Mouse (Mus musculus): ENCODE measurements around the gene Pim3. TPM values are rescaled to one million over a fixed set of nuclear protein-coding genes. Genes with fewer than 3 reads are reported as not detected.
"Not testable (repeated sequence)": the region's sequence is repeated elsewhere in the genome, so short reads cannot be mapped to it uniquely, and the experiment has no call there.

Pim3 gene
- 34.5 and 37.4 TPM in 2 replicates for polyA plus RNA-seq (2014; fragmentation: Nextera tagmentation; extraction: Ambion mirVana)

DNA sequence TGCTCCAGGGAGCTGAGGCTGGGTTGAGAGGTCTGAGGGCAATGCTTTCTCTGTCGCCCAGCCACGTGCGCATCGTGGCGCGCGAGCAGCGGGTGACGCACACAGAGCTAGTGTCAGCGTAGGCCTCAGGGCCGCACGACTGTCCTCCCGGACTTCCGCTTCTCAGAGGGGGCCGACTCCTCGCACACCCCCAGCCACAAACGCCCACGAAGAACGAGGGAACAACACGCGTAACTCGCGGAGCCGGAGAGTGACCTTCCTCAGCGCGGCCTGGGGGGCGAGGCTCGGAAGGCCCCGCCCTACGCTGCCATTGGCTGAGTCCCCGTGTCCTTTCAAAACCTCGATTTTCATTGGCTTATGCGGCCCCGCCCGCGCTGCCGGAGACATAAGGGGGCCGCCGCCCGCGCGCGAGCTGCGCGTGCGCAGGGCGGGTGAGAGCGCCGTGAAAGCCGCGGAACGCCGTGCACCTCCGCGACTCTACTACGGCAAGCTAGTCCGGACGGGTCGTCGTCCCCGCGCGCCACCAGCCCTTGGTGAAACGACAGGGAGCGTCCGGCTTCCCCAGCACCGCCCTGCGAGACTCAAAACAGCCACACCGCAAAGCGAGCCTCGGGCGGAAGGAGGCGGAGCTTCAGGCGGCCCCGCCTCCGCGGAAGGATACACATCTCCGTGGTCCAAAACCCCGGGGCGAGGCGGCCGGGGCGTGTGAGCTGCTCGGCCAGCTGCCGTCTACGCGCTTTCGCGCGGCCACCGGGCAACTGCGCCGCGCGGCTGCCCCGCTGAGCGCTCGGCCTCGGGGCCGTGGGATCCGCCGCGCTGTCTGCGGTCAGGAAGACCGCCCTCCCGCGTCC, at the start of gene Pim3:
TSS of gene Pim3 (plus strand) at position 415 of the 851 bp plus-strand sequence.
- H3K27ac ChIP-seq (replicated peaks; ENCODE audit: low read depth, low read length), result peak within 1 kb of the TSS; percentile 91
- H3K27me3 ChIP-seq (ENCODE audit: control insufficient read depth, insufficient read depth, low read length), result no peaks in the 10 kb centered on the region
- peak within 1 kb of the TSS; percentile 87 for H3K9ac ChIP-seq (replicated peaks; ENCODE audit: low read length)
- no peaks in the 10 kb centered on the region for H3K9me3 ChIP-seq (replicated peaks; ENCODE audit: control insufficient read depth, low read length)
- H3K36me3 ChIP-seq (replicated peaks; ENCODE audit: control insufficient read depth, insufficient read depth, low read depth, low read length), result peaks cover 3% of the 10 kb centered on the region
- WGBS, result under 1% methylated on average over 102 of the region's 107 CpGs
- DNase-seq (ENCODE audit: low spot score) (peak; percentile 97), ATAC-seq (replicated peaks; ENCODE audit: insufficient number of reproducible peaks, low FRiP score, low TSS enrichment, low read depth) (peak; percentile 71)
- peak within 1 kb of the TSS; percentile 91 for H3K4me3 ChIP-seq (ENCODE audit: low read depth, low read length)
- H3K4me2 ChIP-seq (ENCODE audit: low read depth, low read length), result peak within 1 kb of the TSS; percentile 97
- H3K4me1 ChIP-seq (ENCODE audit: control insufficient read depth, insufficient read depth, low read length), result peaks cover 7% of the 10 kb centered on the region; the same call in 1 of the 2 replicates

DNA sequence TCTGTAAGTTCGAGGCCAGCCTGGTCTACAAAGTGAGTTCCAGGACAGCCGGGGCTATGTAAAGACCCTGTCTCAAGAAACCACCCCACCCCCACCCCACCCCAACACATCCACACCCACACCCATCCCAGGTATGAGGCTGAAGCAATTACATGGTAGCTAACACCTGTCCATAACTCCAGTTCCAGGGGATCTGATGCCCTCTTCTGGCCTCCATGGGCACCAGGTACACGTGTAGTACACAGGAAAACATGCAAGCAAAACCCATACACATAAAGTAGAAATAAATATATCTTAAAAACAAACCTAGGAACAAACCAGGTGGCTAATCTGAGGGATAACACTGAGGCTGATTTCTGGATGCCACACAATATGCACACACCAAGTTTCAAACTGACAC, 48.7 kb upstream of the Pim3 start:
- Histone ChIP-seq H3K4me1 (ENCODE audit: control insufficient read depth, insufficient read depth, low read length) (no peaks in the 10 kb centered on the region), H3K9me3 (replicated peaks; ENCODE audit: control insufficient read depth, low read length) (no peaks in the 10 kb centered on the region), H3K27ac (replicated peaks; ENCODE audit: low read depth, low read length) (no peak overlapping the region), H3K9ac (replicated peaks; ENCODE audit: low read length) (no peak overlapping the region), H3K4me3 (ENCODE audit: low read depth, low read length) (no peak overlapping the region), H3K27me3 (ENCODE audit: control insufficient read depth, insufficient read depth, low read length) (no peaks in the 10 kb centered on the region), H3K4me2 (ENCODE audit: low read depth, low read length) (no peak overlapping the region), H3K36me3 (replicated peaks; ENCODE audit: control insufficient read depth, insufficient read depth, low read depth, low read length) (no peaks in the 10 kb centered on the region; the same call in 1 of the 2 replicates)
- DNase-seq (ENCODE audit: low spot score) (no peak), ATAC-seq (replicated peaks; ENCODE audit: insufficient number of reproducible peaks, low FRiP score, low TSS enrichment, low read depth) (no peak)
- 90% methylated on average over 3 of the region's 3 CpGs for WGBS

DNA sequence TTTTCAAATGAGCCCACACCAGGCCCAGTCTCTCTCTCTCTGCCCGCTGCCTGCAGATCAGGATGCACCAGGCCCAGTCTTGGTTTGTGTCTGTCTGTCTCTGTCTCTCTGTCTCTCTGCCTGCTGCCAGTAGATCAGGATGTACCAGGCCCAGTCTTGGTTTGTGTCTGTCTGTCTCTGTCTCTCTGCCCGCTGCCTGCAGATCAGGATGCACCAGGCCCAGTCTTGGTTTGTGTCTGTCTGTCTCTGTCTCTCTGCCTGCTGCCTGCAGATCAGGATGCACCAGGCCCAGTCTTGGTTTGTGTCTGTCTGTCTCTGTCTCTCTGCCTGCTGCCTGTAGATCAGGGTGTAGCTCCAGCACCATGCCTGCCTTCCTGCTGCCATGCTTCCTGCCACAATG, 48.1 kb upstream of the Pim3 start:
- H3K36me3 ChIP-seq (replicated peaks; ENCODE audit: control insufficient read depth, insufficient read depth, low read depth, low read length); H3K9me3 ChIP-seq (replicated peaks; ENCODE audit: control insufficient read depth, low read length); ATAC-seq (replicated peaks; ENCODE audit: insufficient number of reproducible peaks, low FRiP score, low TSS enrichment, low read depth); H3K9ac ChIP-seq (replicated peaks; ENCODE audit: low read length); H3K4me2 ChIP-seq (ENCODE audit: low read depth, low read length); H3K27me3 ChIP-seq (ENCODE audit: control insufficient read depth, insufficient read depth, low read length); H3K27ac ChIP-seq (replicated peaks; ENCODE audit: low read depth, low read length); DNase-seq (ENCODE audit: low spot score); H3K4me3 ChIP-seq (ENCODE audit: low read depth, low read length); H3K4me1 ChIP-seq (ENCODE audit: control insufficient read depth, insufficient read depth, low read length): not testable (repeated sequence)
- 94% methylated on average over 2 of the region's 2 CpGs for WGBS

DNA sequence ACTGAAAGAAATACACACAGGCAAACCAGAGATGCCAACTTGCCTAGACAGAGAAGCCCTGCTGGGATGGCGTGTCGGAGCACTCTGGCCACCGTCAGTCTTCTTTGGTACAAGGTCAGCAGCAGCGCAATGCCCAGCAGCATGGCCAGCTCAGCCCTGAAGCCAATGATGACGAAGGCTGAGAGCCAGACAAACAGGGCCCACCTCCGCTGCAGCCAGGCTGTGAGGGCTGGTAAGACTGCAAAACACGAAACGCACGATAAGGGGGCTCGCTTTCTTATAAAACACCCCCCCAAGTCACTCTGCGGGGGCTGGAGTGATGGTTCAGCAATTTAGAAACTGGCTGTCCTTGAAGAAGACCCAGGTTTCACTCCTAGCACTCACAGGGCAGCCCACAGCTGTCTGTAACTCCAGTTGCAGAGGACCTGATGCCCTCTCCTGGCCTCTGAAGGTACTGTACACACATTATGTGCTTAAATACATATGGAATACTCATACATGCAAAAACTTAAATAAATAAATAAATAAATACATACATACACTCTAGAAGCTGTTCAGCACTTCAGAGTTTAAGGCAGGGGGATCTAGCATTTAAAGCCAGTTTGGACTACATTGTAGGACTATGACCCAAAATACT, 47.5 kb upstream of the Pim3 start:
- 95% methylated on average over 11 of the region's 11 CpGs for WGBS
- H3K27me3 ChIP-seq (ENCODE audit: control insufficient read depth, insufficient read depth, low read length), result no peaks in the 10 kb centered on the region
- H3K4me2 ChIP-seq (ENCODE audit: low read depth, low read length), result no peak overlapping the region
- H3K27ac ChIP-seq (replicated peaks; ENCODE audit: low read depth, low read length), result no peak overlapping the region
- no peak overlapping the region for H3K9ac ChIP-seq (replicated peaks; ENCODE audit: low read length)
- ATAC-seq (replicated peaks; ENCODE audit: insufficient number of reproducible peaks, low FRiP score, low TSS enrichment, low read depth) (no peak), DNase-seq (ENCODE audit: low spot score) (no peak)
- no peaks in the 10 kb centered on the region for H3K36me3 ChIP-seq (replicated peaks; ENCODE audit: control insufficient read depth, insufficient read depth, low read depth, low read length)
- H3K4me1 ChIP-seq (ENCODE audit: control insufficient read depth, insufficient read depth, low read length), result no peaks in the 10 kb centered on the region
- H3K4me3 ChIP-seq (ENCODE audit: low read depth, low read length), result no peak overlapping the region
- no peaks in the 10 kb centered on the region for H3K9me3 ChIP-seq (replicated peaks; ENCODE audit: control insufficient read depth, low read length)

DNA sequence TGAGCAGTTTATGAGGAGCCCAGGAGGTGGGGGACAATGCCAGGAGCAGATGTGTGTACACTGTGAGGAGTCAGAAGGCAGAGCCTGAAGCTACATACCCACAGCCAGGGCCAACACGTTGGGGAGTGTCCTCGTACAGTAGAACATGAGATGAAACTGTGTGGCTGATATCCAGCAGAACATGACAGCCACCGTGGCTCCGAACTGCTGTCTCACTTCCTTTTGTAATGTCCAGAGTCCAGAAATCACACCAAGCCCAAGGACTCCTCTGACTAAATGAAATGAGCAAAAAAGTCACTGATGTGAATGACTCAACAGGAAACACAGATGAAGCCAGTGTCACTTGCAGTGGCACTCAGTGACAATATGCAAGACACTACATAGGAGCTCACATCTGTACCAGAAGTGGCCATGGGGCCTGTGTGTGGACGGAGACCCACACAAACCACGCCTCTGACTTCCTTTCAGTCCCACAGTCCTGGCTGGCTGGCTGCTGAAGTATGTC, 46.7 kb upstream of the Pim3 start:
- no peak for DNase-seq (ENCODE audit: low spot score)
- H3K36me3 ChIP-seq (replicated peaks; ENCODE audit: control insufficient read depth, insufficient read depth, low read depth, low read length), result no peaks in the 10 kb centered on the region
- 82% methylated on average over 6 of the region's 6 CpGs for WGBS

DNA sequence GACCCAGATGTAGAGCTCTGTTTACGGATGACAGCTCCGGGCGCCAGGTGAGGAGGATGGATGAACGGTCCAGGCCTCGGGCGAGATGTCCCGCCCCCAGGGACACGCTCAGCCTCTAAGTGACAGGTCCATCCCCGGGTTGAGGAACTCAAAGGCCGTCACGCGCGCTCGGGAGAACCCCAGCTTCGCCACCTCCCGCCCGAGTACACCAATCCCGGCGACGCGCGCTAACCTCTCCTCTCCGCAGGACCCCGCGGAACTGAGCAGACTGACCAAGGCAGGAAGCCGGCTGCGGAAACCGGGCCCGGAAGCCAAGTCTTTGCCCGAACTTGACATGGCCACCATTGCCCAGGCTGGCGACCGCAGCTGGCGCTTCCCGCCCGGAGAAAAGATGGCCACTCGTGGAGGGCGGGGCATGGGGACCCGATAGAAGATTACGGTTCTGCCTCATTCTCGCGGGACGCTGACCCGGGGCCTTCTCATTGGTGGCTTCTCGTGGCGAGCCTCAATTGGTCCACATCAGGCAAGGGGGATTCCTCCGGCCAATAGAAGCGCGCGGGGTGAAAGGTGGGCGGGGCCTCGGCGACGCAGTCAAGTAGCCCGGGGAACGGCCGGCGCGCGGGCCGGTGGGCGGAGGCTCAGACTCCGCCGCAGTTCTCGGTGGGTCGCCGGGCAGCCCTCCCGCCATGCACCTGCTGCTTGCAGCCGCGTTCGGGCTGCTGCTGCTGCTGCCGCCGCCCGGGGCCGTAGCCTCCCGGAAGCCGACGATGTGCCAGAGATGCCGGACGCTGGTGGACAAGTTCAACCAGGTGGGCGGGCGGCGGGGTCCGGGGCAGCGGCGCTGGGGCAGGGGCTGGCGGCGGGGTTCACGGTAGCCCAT, 42.7 kb upstream of the Pim3 start, which contains the start of the genes Alg12 and Creld2:
TSS of gene Alg12 (minus strand) at position 293 of the 880 bp plus-strand sequence.
TSS of gene Creld2 (plus strand) at position 621 of the 880 bp plus-strand sequence.
- Histone ChIP-seq H3K4me3 (ENCODE audit: low read depth, low read length) (peak within 1 kb of the TSS; percentile 87), H3K27ac (replicated peaks; ENCODE audit: low read depth, low read length) (0 out of 2 replicates have a peak within 1 kb of the TSS, but pooled peaks have one; percentile 47), H3K4me2 (ENCODE audit: low read depth, low read length) (peak within 1 kb of the TSS; percentile 88), H3K9me3 (replicated peaks; ENCODE audit: control insufficient read depth, low read length) (no peaks in the 10 kb centered on the region), H3K9ac (replicated peaks; ENCODE audit: low read length) (peak within 1 kb of the TSS; percentile 86), H3K36me3 (replicated peaks; ENCODE audit: control insufficient read depth, insufficient read depth, low read depth, low read length) (peaks cover 3% of the 10 kb centered on the region), H3K4me1 (ENCODE audit: control insufficient read depth, insufficient read depth, low read length) (no peaks in the 10 kb centered on the region), H3K27me3 (ENCODE audit: control insufficient read depth, insufficient read depth, low read length) (no peaks in the 10 kb centered on the region)
- ATAC-seq (replicated peaks; ENCODE audit: insufficient number of reproducible peaks, low FRiP score, low TSS enrichment, low read depth) (peak; percentile 97), DNase-seq (ENCODE audit: low spot score) (peak; percentile 100)
- WGBS, result under 1% methylated on average over 87 of the region's 88 CpGs

More for the DNA sequence above, 46.7 kb upstream of the Pim3 start:
- H3K9ac ChIP-seq (replicated peaks; ENCODE audit: low read length), result no peak overlapping the region
- H3K9me3 ChIP-seq (replicated peaks; ENCODE audit: control insufficient read depth, low read length), result no peaks in the 10 kb centered on the region
- no peak overlapping the region for H3K4me3 ChIP-seq (ENCODE audit: low read depth, low read length)
- H3K27ac ChIP-seq (replicated peaks; ENCODE audit: low read depth, low read length), result no peak overlapping the region
- H3K27me3 ChIP-seq (ENCODE audit: control insufficient read depth, insufficient read depth, low read length), result no peaks in the 10 kb centered on the region
- no peaks in the 10 kb centered on the region for H3K4me1 ChIP-seq (ENCODE audit: control insufficient read depth, insufficient read depth, low read length)
- no peak overlapping the region for H3K4me2 ChIP-seq (ENCODE audit: low read depth, low read length)
- no peak for ATAC-seq (replicated peaks; ENCODE audit: insufficient number of reproducible peaks, low FRiP score, low TSS enrichment, low read depth)

DNA sequence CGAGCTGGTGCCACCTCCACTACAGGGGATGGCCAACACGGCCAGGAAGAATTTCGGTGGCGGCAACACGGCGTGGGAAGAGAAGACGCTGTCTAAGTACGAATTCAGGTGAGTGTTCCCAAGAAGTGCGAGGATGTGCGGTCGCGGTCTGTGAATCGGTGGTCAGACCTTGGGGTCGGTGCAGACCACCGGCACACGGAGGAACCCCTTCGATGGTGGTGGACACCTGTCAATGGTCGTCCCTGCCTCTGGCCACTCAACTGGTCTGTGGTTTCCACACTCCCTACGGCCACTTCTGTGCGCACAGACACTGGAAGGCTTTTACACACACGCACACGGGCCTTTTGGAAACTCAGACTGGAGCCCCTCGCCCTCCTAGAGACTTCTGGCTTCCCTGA, 42.1 kb upstream of the Pim3 start:
- ATAC-seq (replicated peaks; ENCODE audit: insufficient number of reproducible peaks, low FRiP score, low TSS enrichment, low read depth), result peak; percentile 1; the same call in 1 of the 2 replicates
- H3K4me1 ChIP-seq (ENCODE audit: control insufficient read depth, insufficient read depth, low read length), result no peaks in the 10 kb centered on the region
- H3K36me3 ChIP-seq (replicated peaks; ENCODE audit: control insufficient read depth, insufficient read depth, low read depth, low read length), result peaks cover 4% of the 10 kb centered on the region
- peak overlapping the region; percentile 88 for H3K4me2 ChIP-seq (ENCODE audit: low read depth, low read length)
- no peak for DNase-seq (ENCODE audit: low spot score)
- H3K27me3 ChIP-seq (ENCODE audit: control insufficient read depth, insufficient read depth, low read length), result no peaks in the 10 kb centered on the region
- peak overlapping the region; percentile 83 for H3K9ac ChIP-seq (replicated peaks; ENCODE audit: low read length)
- no peaks in the 10 kb centered on the region for H3K9me3 ChIP-seq (replicated peaks; ENCODE audit: control insufficient read depth, low read length)
- 0% methylated on average over 23 of the region's 23 CpGs for WGBS
- no peak overlapping the region for H3K27ac ChIP-seq (replicated peaks; ENCODE audit: low read depth, low read length)
- peak overlapping the region; percentile 87 for H3K4me3 ChIP-seq (ENCODE audit: low read depth, low read length)

All from embryonic facial prominence, embryonic 11.5 days (tissue).